Mouse (Mus musculus): Measurements from ENCODE around the gene Slc11a1.
"Not testable (repeated sequence)": the region's sequence is repeated elsewhere in the genome, so short reads cannot be mapped to it uniquely, and the experiment has no call there.

The Slc11a1 gene

DNA sequence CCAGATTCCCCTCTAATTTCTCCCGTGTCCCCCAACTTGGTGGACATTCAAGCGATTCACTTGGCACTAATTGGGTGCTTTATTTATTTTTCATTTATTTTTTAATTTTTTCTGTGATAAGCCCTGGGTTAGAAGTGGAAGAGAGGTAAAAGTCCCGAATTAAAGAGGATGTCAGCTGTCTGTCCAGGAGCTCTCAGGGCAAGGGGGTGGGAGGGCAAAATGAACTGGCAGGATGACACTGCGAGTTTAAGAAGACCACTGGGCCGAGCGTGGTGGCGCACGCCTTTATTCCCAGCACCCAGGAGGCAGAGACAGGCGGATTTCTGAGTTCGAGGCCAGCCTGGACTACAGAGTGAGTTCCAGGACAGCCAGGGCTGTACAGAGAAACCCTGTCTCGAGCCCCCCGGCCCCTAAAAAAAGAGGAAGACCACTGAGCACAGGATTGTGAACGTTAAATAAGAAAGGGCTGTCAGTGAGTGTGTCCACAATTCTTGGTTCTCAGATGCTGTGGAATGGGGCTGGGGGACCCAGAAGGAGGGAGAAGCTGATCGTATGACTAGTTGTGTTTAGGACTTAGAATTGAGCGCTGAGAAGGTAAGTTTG is 12.5 kb downstream of the Slc11a1 start:
- DNase-seq (ENCODE audit: low read depth, low spot score), result no peak

DNA sequence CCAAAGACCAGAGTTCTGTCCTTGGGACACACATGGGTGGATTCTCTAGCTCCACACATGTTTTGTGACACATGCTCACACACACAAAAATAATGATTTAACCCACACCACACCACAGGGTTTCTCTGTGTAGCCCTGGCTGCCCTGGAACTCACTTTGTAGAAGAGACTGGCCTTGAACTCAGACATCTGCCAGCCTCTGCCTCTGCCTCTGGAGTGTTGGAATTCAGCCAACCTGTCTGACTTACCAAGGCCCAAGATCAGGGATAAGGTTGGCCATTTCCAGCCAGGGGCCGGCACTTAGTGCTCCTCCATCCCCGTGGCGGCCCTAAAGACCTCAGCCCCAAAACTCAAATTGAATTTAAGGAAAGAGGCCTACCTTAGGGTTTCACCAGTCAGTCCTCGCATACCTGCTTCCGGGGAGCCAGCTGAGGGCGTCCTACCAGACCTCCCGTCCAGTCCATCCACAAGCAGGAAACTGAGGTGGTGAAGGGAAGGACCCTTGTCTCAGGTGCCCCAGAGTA is 13.5 kb downstream of the Slc11a1 start:
- DNase-seq (ENCODE audit: low read depth, low spot score), result no peak

DNA sequence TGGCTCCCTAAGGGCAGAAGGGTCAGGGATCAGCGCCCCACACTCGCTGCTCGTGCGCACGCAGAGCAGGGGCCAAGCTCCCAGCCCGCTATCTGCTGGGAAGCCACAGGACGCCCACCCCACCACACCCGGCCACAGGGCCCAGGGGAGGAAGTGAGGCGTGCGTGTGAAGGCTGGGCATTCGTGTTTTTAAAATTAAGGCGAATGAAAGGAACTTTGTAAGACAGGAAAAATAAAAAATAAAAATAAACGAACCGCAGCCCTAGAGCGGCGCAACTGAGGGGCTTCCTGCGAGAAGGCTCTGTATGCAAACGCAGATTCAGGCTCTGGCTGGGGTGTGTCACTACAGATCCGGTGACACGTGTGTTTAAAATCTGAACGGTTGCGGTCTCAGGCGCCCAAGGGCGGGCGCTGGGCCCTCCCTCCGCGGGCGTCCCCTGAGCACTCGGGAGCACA is 14.9 kb downstream of the Slc11a1 start:
- no peak for DNase-seq (ENCODE audit: low read depth, low spot score)

DNA sequence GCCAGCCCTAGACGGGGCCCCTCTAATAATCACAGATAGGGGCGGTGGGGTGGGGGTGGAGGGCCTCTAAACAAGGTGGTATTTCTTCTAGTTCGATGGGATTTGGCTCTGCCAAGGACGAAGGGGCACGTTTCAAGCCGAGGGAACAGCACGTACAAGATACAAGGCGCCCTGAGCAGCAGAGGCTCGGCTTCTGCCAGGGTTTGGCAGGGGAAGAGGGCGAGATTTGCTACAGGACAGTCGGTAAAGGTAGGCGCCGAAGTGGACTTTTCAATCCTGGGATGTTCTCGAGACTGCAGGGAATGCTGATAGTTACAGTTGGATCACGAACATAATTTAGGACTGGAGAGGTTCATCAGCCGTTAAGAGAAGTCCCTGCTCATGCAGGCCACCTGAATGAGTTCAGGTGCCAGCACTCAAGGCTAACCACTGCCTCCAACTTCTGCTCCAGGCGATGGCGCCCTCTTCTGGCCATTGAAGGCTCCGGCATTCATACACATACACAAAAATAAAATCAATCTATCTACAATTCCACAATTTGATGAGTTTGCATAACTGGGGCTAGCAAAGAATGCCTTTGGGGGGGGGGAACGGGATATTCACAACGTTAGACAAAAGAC is 15.4 kb downstream of the Slc11a1 start:
- DNase-seq (ENCODE audit: low read depth, low spot score), result no peak

DNA sequence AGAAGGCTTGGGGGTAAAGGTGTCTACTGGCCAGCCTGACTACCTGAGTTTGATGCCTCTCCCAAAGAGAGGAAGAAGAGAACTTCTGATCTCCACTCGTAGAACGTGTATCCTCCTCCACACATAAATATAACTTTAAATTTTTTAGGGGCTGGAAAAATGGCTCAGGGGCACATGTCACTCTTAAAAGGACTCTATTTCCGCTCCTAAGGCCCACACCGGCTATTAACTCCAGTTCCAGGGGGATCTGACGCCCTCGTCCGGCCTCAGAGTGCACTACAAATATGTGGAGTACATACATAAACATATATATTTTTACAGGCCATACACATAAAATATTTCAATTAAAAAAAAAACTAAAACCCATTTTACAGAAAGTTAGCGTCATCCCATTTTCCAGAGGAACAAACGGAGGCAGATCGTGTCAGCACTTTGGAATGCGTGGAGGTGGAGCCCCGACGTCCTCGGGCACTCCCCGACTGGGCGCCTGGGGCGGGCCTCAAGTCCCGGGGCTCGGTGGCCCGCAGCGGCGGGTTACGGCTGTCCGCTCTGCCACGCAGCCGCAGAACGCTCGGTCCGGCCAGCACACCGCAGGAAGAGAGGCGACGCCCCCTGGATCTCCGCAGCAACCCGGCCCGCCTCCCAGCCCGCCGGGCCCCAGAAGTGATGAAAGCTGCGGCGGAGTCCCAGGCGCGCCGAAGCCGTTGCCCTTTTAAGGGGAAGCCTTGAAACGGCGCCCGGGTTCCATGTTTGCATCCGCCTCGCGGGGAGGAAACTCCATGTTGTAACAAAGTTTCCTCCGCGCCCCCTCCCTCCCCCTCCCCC is 16.1 kb downstream of the Slc11a1 start, which contains the start of gene Ctdsp1:
Ctdsp1 (plus strand) TSS at position 586 of the 825 bp plus-strand sequence.
- DNase-seq (ENCODE audit: low read depth, low spot score), result peak; percentile 85

DNA sequence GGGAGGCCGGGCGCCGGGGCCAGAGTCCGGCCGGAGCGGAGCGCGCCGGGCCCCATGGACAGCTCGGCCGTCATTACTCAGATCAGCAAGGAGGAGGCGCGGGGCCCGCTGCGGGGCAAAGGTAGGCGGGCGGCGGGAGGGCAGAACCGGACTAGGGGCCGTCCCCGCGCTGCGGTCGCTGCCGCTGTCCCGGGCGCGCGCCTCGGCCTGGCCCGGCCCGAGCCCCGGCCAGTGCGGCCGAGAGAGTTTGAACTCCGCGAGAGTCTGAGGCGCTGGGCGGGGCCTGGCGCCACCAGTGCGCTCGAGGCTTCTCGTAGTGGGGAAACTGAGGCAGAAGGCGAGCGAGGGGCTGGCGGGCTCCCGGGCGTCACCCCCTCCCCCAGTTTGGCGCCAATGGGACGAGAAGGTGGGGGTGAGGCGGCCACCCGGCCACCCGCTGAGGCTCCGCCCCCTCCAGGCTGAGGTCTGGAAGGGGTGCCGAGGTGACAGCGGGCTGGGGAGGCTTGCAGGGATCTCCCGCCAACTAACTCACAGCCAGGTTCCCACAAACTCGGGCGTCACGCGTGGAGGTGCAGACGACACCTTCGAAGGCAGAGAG is 16.9 kb downstream of the Slc11a1 start:
- no peak for DNase-seq (ENCODE audit: low read depth, low spot score)

DNA sequence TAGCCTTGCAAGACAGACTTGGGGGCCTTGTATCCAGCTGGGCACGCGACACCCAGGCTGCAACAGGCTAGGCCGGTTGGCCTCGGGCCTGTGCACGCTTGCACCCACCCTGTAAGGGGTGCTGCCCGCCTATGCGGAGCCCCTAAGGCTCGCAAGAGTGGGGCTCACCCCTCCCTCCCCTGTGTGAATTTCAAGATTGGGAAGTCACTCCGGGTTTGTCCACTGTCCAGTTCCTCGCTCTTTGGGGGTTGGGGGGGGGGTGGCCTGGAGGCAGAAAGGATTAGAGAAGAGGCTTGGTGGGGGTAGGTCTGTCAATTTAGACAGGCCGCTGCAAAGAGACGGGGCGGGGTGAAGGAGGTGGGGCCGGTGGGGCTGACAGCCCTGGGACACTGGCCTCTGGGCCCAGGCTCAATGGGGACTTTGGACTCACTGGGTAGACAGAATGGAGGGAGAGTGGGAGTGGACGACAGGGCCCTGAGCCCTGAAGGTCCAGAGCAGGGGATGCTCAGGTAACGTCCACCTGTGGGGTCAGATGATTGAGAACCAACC is 17.5 kb downstream of the Slc11a1 start:
- no peak for DNase-seq (ENCODE audit: low read depth, low spot score)

DNA sequence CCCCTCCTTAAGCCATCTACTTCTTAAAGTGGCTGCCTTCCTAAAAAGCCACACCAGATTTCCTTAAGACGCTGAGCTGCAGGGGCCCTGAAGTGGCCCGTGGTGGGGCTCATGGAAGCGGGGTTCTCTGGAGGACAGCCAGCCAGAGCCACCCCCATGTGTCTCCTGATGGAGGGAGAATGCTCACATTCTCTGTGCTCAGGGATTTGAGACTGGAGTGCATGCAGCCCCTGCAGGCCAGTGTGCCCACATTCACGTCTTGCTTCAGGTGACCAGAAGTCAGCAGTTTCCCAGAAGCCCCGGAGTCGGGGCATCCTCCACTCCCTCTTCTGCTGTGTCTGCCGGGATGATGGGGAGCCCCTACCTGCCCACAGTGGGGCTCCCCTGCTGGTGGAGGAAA is 18.0 kb downstream of the Slc11a1 start:
- no peak for DNase-seq (ENCODE audit: low read depth, low spot score)

DNA sequence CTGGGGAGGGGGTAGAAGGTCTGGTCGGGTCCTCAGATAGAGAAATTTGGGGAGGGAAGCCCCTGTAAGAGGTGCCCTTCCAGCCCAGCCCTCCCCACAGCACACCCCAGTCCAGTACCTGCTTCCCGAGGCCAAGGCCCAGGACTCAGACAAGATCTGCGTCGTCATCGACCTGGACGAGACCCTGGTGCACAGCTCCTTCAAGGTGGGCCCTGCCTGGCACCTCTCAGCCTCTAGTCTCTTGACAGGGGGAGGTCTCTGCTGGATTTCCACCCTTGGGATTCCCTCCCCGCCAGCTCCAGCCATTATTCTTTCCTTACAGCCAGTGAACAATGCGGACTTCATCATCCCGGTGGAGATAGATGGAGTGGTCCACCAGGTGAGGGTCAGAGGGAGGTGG is 18.7 kb downstream of the Slc11a1 start:
- DNase-seq (ENCODE audit: low read depth, low spot score), result no peak

DNA sequence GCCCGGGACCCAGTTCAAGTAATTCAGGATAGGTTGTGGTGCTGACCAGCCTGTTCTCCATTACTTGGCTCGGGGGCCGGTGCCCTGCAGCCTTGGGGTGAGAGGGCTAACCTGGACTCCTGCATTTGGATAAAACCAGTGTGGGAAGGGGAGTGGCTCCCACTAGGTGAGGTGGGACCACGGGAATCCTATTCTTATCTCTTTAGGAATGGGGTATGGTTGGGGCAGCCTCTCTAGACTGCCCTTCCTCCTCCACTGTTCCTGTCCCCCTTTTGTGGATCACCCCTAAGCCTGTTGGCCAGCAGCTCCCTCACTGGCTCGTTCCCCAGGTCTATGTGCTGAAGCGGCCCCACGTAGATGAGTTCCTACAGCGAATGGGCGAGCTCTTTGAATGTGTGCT is 19.3 kb downstream of the Slc11a1 start:
- DNase-seq (ENCODE audit: low read depth, low spot score), result no peak

DNA sequence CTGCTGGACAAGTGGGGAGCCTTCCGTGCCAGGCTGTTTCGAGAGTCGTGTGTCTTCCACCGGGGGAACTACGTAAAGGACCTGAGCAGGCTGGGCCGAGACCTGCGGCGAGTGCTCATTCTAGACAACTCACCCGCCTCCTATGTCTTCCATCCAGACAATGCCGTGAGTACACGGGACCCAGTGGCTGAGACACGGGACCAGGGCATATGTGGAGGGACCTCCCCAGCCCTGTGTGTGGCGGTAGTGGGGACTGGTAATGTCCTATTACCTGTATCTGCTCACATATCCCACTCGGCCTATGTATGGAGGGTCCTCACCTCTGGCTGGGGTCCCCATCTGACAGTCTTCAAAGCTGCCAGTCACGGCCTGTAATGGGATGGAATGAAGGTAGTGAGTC is 19.9 kb downstream of the Slc11a1 start:
- no peak for DNase-seq (ENCODE audit: low read depth, low spot score)

DNA sequence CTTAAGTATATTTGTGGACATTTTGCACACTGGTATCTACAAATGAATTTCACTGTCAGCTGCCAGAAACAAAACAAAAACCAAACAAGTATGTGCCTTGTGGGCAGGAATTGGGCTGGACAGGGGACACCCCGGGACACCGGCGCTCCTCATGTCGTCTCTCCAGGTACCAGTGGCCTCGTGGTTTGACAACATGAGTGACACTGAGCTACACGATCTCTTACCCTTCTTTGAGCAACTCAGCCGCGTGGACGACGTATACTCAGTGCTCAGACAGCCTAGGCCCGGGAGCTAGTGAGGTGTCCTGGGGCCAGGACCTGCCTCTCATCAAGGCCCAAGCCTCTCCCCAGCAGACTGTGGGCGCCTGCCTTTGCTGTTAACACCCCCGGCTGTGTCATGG is 20.3 kb downstream of the Slc11a1 start:
- no peak for DNase-seq (ENCODE audit: low read depth, low spot score)

DNA sequence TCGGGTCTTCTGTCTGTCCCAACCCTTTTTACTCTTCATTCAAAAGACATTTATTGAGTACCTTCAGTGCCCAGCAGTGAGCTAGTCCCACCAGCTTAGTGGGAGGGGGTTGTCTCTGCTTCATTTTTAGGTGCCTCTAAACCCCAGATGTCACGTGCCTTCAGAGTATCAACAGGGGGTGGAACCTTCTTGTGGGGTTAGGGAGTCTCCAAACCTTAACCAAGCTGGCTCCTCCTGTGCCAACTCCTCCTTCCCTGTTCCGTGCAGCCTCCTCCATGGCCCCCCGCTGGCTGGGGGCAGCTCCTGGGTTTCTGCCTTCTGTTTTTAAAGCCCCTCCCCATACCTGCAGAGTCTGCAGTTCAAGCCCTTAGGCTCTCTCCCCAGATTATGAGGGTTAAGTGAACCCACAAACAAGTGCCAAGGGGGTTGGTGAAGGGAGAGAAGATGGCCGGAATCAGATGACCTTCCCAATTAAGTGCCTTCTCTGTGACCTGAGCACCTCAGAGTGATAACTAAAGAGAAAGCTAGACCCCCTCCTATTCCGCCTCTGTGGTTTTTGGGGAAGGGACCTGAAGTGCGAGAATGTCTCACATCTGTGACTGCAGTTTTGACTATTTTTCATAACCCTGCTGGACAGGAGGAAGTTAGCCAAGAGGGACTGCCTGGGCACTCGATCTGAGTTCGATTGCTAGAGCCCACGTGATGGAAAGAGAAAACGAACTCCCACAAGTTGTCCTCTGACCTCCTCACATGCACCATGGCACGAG is 21.6 kb downstream of the Slc11a1 start:
- not testable (repeated sequence) for DNase-seq (ENCODE audit: low read depth, low spot score)

DNA sequence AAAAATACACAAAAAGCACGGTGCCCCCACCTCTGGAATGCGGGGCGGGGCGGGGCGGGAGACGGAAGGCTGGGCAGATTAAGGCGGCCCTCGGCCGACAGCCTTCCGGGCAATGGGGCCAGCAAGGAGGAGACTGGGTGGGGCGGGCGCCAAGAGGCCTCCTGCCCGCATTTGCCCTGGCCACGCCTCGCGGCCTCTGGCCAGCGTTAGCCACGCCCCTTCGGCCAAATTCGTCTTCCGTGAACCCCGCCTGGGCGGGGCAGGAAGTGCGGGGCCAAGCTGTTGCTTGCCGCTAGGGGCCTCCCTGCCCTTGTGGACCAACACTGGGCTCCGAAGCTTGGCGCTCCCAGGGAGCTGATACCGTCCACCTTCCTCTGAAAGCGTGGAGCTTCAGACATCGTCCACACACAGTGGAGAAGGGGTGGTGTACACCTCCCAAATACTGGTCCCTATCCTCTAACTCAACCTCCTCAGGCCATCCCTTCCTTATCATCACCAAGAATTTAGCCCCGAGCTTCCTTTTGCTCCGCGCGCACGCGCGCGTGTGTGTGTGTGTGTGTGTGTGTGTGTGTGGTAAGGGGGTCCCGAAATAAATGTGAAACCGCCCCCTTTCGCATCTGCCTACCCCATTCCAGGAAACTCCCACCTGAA is 22.4 kb downstream of the Slc11a1 start:
- no peak for DNase-seq (ENCODE audit: low read depth, low spot score)

DNA sequence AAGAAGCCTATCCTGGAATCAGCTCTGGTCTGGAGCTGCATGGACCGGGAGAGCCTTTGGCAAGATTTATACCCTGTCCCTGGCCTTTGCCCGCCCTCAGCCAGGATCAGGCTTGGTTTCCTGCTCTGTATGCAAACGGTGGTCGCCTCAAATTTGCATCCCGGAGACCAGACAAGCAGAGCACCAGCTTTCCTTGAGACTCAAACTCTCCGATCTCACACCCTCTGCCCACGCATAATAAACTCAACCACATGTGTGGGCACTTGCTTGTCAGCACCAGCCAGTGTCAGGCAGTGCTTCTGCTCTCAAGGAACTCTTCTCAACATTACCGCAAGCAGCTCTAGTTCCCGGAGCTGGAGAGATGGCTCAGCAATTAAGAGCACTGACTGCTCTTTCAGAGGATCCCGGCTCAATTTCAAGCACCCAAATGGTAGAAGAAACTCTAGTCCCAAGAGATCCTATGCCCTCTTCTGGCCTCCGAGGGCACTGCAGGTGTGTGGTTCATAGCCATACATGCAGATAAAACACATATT is 23.0 kb downstream of the Slc11a1 start:
- no peak for DNase-seq (ENCODE audit: low read depth, low spot score)

DNA sequence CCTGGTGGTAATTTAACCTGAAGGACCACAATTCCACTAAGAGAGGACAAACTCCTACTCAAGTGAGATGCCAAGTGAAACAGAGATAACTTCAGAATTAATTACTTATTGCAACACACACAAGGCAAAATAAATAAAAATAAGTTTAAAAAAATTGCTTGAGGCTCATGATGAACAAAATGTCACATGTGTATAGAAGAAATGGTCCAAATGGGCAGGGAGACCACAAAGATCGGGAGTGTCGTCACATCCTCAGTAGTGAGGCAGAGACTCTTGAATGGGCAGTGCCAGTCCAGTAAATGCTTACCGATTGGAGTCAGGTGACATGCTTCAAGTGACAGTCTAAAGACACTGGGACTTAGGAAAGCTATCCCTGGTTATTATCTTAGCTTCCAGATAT is 25.5 kb downstream of the Slc11a1 start:
- DNase-seq (ENCODE audit: low read depth, low spot score), result no peak

DNA sequence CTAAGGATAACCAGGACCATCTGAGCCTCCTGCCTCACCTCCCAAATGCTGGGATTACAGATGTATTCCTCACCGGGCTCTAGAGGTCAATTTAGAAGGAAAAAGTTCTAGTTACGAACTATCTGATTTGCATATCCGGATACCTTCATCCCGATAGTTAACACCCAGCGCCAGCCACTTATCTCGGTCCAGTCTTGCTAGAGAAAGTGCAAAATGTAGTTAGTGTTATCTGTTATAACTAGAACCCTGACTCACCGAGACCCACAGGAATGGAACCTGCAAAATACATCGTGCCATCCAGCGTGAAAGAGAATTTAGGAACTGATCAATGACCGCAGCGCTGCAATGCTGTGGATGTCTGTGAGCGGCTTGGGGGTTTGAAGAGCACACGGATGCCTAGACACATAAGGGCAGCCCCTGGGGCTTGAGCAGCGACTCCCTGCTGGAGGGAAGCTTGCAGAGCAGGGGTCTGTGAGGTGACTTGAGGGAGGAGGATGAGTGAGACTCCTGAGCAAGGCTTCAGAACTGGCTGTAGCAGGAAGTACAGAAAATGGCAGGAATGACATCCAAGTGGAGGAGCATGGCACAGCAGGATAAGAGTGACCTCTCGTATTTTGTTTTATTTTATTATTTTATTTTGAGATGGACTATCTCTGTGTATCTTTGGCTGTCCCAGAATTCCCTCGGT is 26.2 kb downstream of the Slc11a1 start:
- no peak for DNase-seq (ENCODE audit: low read depth, low spot score)

DNA sequence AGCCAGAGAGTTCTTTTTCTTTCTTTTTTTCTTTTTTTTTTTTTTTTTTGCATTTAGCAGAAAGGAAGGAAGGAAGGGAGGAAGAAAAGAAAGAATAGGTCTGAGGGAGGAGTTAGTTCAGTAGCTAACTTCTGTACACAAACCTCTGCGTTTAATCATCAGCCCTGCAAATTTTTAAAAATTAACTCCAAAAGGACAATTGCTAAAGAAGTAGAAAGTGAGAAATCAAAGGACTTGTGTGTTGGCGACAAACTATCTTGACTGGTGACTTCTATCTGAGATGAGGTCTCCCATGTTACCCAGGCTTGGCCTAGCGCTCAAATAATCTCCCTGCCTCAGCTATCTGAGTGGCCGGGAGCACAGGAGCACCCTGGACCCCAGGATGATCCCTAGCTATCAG is 29.2 kb downstream of the Slc11a1 start:
- DNase-seq (ENCODE audit: low read depth, low spot score), result no peak

DNA sequence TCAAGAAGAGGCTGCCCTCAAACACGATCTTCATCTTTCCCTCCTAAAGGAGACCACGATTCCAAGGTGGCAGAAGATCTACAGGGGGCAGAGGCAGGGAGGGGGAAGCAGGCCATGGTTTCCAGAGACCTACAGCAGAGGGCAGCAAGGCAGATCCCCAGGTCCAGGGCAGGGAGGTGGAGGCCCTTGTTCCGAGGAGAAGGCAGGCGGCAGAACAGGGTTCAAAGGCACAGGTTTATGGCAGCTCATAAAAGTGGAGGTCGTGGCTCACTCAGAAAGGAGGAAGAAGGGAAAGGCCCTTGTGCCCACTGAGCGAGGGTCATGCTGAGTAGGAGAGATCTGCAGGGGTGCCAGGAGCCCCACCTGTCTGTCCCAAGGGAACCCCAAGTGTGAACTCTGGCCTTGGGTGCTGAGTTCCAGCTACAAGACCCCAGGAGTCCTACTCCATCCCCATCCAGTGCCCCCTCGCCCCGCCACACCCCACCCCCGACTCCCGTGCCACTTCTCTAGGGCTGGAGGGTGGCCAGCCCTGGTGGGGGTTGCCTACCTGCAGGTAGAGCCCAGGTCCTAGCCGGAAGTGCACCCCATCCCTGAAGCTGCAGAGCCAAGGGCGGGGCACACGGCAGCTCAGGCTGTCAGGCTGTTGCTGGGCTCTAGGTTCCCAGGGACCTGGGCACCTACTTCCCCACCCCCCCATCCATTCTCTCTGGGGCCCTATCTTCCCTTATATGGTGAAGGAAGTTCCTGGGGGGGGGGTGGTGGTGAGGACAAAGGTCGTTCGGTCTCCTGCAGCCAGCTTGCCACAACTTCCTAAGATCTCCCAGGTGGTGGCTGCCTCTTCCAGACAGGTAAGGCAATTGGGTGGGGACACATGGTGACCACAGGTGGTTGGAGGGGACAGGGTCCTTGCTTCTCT is 33.9 kb downstream of the Slc11a1 start, which contains the start of gene Vil1:
Vil1 (plus strand) TSS at position 788 of the 916 bp plus-strand sequence.
- no peak for DNase-seq (ENCODE audit: low read depth, low spot score)

Data from brain, embryonic 18.5 days (tissue).